Mouse (Mus musculus): ENCODE measurements around the gene Cdc5l.

- no peak for TF ChIP-seq CTCF (IDR thresholded peaks at IDR 0.05; ENCODE audit: borderline replicate concordance, control insufficient read depth, extremely low read depth, insufficient read depth, low read length, poor library complexity)
- TF ChIP-seq POLR2A (IDR thresholded peaks at IDR 0.05; ENCODE audit: control insufficient read depth, extremely low read depth, insufficient read depth, low read length, poor library complexity), result no peak
Measured at GRCm38 (mm10) chr17:45398021-45398420, 35.5 kb downstream of the Cdc5l start.
